ENCODE assay signal across 10 mouse cellular contexts in genomic region chr9:32506866-32507861, GRCm38 (mm10). TPM values are rescaled to one million over a fixed set of nuclear protein-coding genes. Genes with fewer than 3 reads are reported as not detected.
DNase-seq lines count a peak whose midpoint lies in the region; ATAC-seq and TF ChIP-seq lines count a peak whose summit lies in the region.
"Had no signal": no experiment of that assay in that cellular context is flagged by ENCODE, and none has a peak within 500 bp of the region (broad histone marks: within the 10 kb centered on the region; RNA-seq: fewer than 3 reads in every experiment).

No protein-coding gene starts in this region.

- no peaks in the 10 kb centered on the region for H3K27me3 ChIP-seq in liver, adult 2 months (ENCODE audit: control insufficient read depth, insufficient read depth, low read length)
- peaks cover 33% of the 10 kb centered on the region; the same call in 1 of the 2 replicates for H3K27me3 ChIP-seq in liver, embryonic 12.5 days (replicated peaks)
- no peaks in the 10 kb centered on the region for H3K27me3 ChIP-seq in splenic B cell, adult 2 months (ENCODE audit: control insufficient read depth, insufficient read depth, low read length, poor library complexity, severe bottlenecking)
- H3K27me3 ChIP-seq in neural tube, embryonic 15.5 days (replicated peaks): no peaks in the 10 kb centered on the region
- no peaks in the 10 kb centered on the region for H3K27me3 ChIP-seq in cerebellum, adult 2 months (ENCODE audit: control insufficient read depth, insufficient read depth, low read length)

- no peaks in the 10 kb centered on the region for H3K36me3 ChIP-seq in liver, adult 2 months (ENCODE audit: control insufficient read depth, insufficient read depth, low read length)
- no peaks in the 10 kb centered on the region for H3K36me3 ChIP-seq in liver, embryonic 12.5 days
- peaks cover 1% of the 10 kb centered on the region; the same call in 1 of the 2 replicates for H3K36me3 ChIP-seq in splenic B cell, adult 2 months (ENCODE audit: control insufficient read depth, insufficient read depth, low read length, poor library complexity, severe bottlenecking)
- H3K36me3 ChIP-seq in neural tube, embryonic 15.5 days: no peaks in the 10 kb centered on the region

- no peak overlapping the region for H3K4me3 ChIP-seq in liver, adult 2 months (ENCODE audit: insufficient read depth, low read depth, low read length)
- H3K4me3 ChIP-seq in liver, embryonic 12.5 days: no peak overlapping the region
- H3K4me3 ChIP-seq in bone marrow, adult 2 months (replicated peaks; ENCODE audit: control insufficient read depth, low read depth, low read length): no peak overlapping the region
- no peak overlapping the region for H3K4me3 ChIP-seq in neural tube, embryonic 15.5 days (replicated peaks)
- H3K4me3 ChIP-seq in cerebellum, adult 2 months (replicated peaks; ENCODE audit: insufficient read depth, low read depth, low read length): no peak overlapping the region

- H3K4me2 ChIP-seq in liver, embryonic 12.5 days: no peak overlapping the region
- no peak overlapping the region for H3K4me2 ChIP-seq in neural tube, embryonic 15.5 days

- TF ChIP-seq CTCF in liver, adult 2 months (IDR thresholded peaks at IDR 0.05; ENCODE audit: low read depth, low read length): no peak
- TF ChIP-seq CTCF in bone marrow, adult 2 months (IDR thresholded peaks at IDR 0.05; ENCODE audit: control insufficient read depth, insufficient read depth, low read length): no peak
- TF ChIP-seq CTCF in cerebellum, adult 2 months (IDR thresholded peaks at IDR 0.05; ENCODE audit: borderline replicate concordance, insufficient read depth, low read depth, low read length): no peak

- no peaks in the 10 kb centered on the region; the same call in 1 of the 2 replicates for H3K4me1 ChIP-seq in liver, adult 2 months (ENCODE audit: control insufficient read depth, insufficient read depth, low read length)
- peaks cover 83% of the 10 kb centered on the region for H3K4me1 ChIP-seq in liver, embryonic 12.5 days
- peaks cover 28% of the 10 kb centered on the region for H3K4me1 ChIP-seq in bone marrow, adult 2 months (ENCODE audit: control insufficient read depth, insufficient read depth, low read length)
- no peaks in the 10 kb centered on the region; the same call in 1 of the 2 replicates for H3K4me1 ChIP-seq in neural tube, embryonic 15.5 days
- H3K4me1 ChIP-seq in cerebellum, adult 2 months (ENCODE audit: control insufficient read depth, insufficient read depth, low read length): no peaks in the 10 kb centered on the region

- H3K27ac ChIP-seq in liver, adult 2 months (replicated peaks; ENCODE audit: insufficient read depth, low read depth, low read length): peak overlapping the region; percentile 53
- no peak overlapping the region for H3K27ac ChIP-seq in liver, embryonic 12.5 days
- peak overlapping the region; percentile 78 for H3K27ac ChIP-seq in bone marrow, adult 2 months (ENCODE audit: control insufficient read depth, insufficient read depth, low read depth, low read length, poor library complexity)
- no peak overlapping the region for H3K27ac ChIP-seq in neural tube, embryonic 15.5 days (replicated peaks)
- H3K27ac ChIP-seq in cerebellum, adult 2 months (ENCODE audit: insufficient read depth, low read length): no peak overlapping the region

- no peak for TF ChIP-seq POLR2A in liver, adult 2 months (IDR thresholded peaks at IDR 0.05; ENCODE audit: extremely low read depth, insufficient read depth, low read length)
- no peak for TF ChIP-seq POLR2A in bone marrow, adult 2 months (IDR thresholded peaks at IDR 0.05; ENCODE audit: borderline replicate concordance, control insufficient read depth, low read depth, low read length)
- no peak for TF ChIP-seq POLR2A in cerebellum, adult 2 months (IDR thresholded peaks at IDR 0.05; ENCODE audit: borderline replicate concordance, insufficient read depth, low read length)

- 67% methylated on average over 15 of the region's 15 CpGs for WGBS in liver, adult 2 months
- WGBS in liver, embryonic 12.5 days (ENCODE audit: insufficient replicate concordance): 50% methylated on average over 15 of the region's 15 CpGs
- 23% methylated on average over 15 of the region's 15 CpGs for WGBS in bone marrow, adult 2 months
- WGBS in neural tube, embryonic 15.5 days: 76% methylated on average over 15 of the region's 15 CpGs
- WGBS in cerebellum, adult 2 months: 77% methylated on average over 15 of the region's 15 CpGs

- no peaks in the 10 kb centered on the region for H3K9me3 ChIP-seq in liver, embryonic 12.5 days (replicated peaks)
- H3K9me3 ChIP-seq in neural tube, embryonic 15.5 days (replicated peaks): no peaks in the 10 kb centered on the region

- H3K9ac ChIP-seq in liver, adult 2 months (ENCODE audit: low read depth, low read length): no peak overlapping the region
- no peak overlapping the region for H3K9ac ChIP-seq in liver, embryonic 12.5 days
- H3K9ac ChIP-seq in neural tube, embryonic 15.5 days (replicated peaks): no peak overlapping the region

- peak; percentile 25 for DNase-seq in liver, adult 2 months (ENCODE audit: extremely low read depth, low read depth, low spot score)
- peak; percentile 80 for DNase-seq in splenic B cell, adult 2 months (ENCODE audit: low read depth, low spot score)
- DNase-seq in right cerebral cortex, postnatal 10 days (ENCODE audit: low spot score in 2 of 2): no peak
- no peak for DNase-seq in cerebellum, adult 2 months
- DNase-seq: cerebellum, adult 9-10 months; gastrocnemius, postnatal 36 days had no signal

- no peak for ATAC-seq in liver, embryonic 12.5 days
- peak; percentile 55 for ATAC-seq in inflammation-experienced regulatory T-cells, adult 6 months
- ATAC-seq in neural tube, embryonic 15.5 days (ENCODE audit: low FRiP score): no peak

- no peaks in the 10 kb centered on the region for H3K79me2 ChIP-seq in liver, adult 2 months (ENCODE audit: control insufficient read depth, insufficient read depth, low read length)

RNA-seq across cellular contexts. Expression of gene Fli1, which starts 35.5 kb away (rescaled TPM):
- total RNA-seq in liver, adult 2 months (2014; rRNA removed): 3.0 and 4.2 TPM in 2 replicates
- polyA plus RNA-seq in liver, adult 2 months (2012; rRNA removed): 1.1 and 1.6 TPM in 2 replicates
- 15.3 and 16.2 TPM in 2 replicates for polyA plus RNA-seq in liver, embryonic 12.5 days (2016; fragmentation: Nextera tagmentation; extraction: Ambion mirVana)
- polyA plus RNA-seq in bone marrow, adult 2 months (2011; ENCODE audit: insufficient read depth, insufficient read length, low replicate concordance, missing spikeins): 17.4 and 33.9 TPM in 2 replicates
- polyA plus RNA-seq in inflammation-experienced regulatory T-cells, adult 6 months (2017; shearing (Covaris generic)): 100 to 1,000 TPM; 101 to 137 (median 110) TPM
- polyA plus RNA-seq in neural tube, embryonic 15.5 days (2015; fragmentation: Nextera tagmentation; extraction: Ambion mirVana): 7.9 and 12.5 TPM in 2 replicates
- 1.7 and 2.2 TPM in 2 replicates for polyA plus RNA-seq in cerebellum, adult 2 months (2012; rRNA removed)

Comparison
In these comparisons a context has a peak if more than half of its experiments do, and no peak if none do; other contexts are left out.
1. H3K27ac ChIP-seq: peak in liver, adult 2 months (single experiment) and bone marrow, adult 2 months (single experiment); none in liver, embryonic 12.5 days (single experiment), neural tube, embryonic 15.5 days (single experiment) and cerebellum, adult 2 months (single experiment).
2. DNase-seq: peak in liver, adult 2 months (single experiment) and splenic B cell, adult 2 months (single experiment); none in right cerebral cortex, postnatal 10 days (0 of 2) and cerebellum, adult 2 months (0 of 2).